Mouse (Mus musculus) embryonic fibroblast, embryonic 13.5 days (primary cell): ENCODE results near the gene Trappc2l. TPM values are rescaled to one million over a fixed set of nuclear protein-coding genes. Genes with fewer than 3 reads are reported as not detected.

Source experiments
- H3K27ac ChIP-seq: 2 replicates; pipeline ENCODE4 v1.5.1; 2012; ENCODE audit warnings: low read length, control low read depth, inconsistent platforms; ENCODE audit not compliant: insufficient read depth
- H3K4me1 ChIP-seq: 2 replicates; pipeline ENCODE4 v1.6.1; 2011; ENCODE audit warnings: low read length; ENCODE audit not compliant: control insufficient read depth, insufficient read depth
- H3K4me3 ChIP-seq: 2 replicates; pipeline ENCODE4 v1.5.1; 2011; ENCODE audit warnings: mild to moderate bottlenecking, control low read depth, low read length; ENCODE audit not compliant: insufficient read depth
- CTCF ChIP-seq: IDR thresholded peaks from 2 replicates; pipeline ENCODE4 v1.5.1; 2011; ENCODE audit warnings: mild to moderate bottlenecking, control low read depth, low read length, moderate library complexity, borderline replicate concordance; ENCODE audit not compliant: insufficient read depth
- POLR2A ChIP-seq: IDR thresholded peaks from 2 replicates; pipeline ENCODE4 v1.6.1; 2011; ENCODE audit warnings: low read depth, mild to moderate bottlenecking, control low read depth, low read length, moderate library complexity
- polyA plus RNA-seq: library from polyadenylated mRNA; stranded (reverse); fragments of >200 nt; gene quantifications from 2 replicates; pipeline ENCODE4 v1.2.4, GENCODE M21; 2011; ENCODE audit warnings: low read depth; ENCODE audit not compliant: missing spikeins, insufficient read length

The Trappc2l gene
- polyA plus RNA-seq, 1 experiment, result 44.2 TPM

GRCm38 (mm10) chr8:122646337-122646736 is 34.9 kb downstream of the Trappc2l start:
- H3K4me1 ChIP-seq, result no peaks in the 10 kb centered on the region
- no peak overlapping the region for H3K4me3 ChIP-seq

GRCm38 (mm10) chr8:122648192-122648970 is 36.9 kb downstream of the Trappc2l start:
- Histone ChIP-seq H3K4me1 (no peaks in the 10 kb centered on the region), H3K4me3 (no peak overlapping the region), H3K27ac (no peak overlapping the region)
- TF ChIP-seq CTCF, result no peak
- no peak for TF ChIP-seq POLR2A

More at GRCm38 (mm10) chr8:122646337-122646736, 34.9 kb downstream of the Trappc2l start:
- H3K27ac ChIP-seq, result no peak overlapping the region
- TF ChIP-seq POLR2A, result no peak
- TF ChIP-seq CTCF, result no peak

- Histone ChIP-seq H3K27ac (no peak overlapping the region), H3K4me1 (no peaks in the 10 kb centered on the region), H3K4me3 (no peak overlapping the region)
- no peak for TF ChIP-seq CTCF
Measured at GRCm38 (mm10) chr8:122651326-122651921, 40.0 kb downstream of the Trappc2l start.

GRCm38 (mm10) chr8:122652643-122653042 is 41.2 kb downstream of the Trappc2l start:
- Histone ChIP-seq H3K27ac (no peak overlapping the region), H3K4me3 (no peak overlapping the region), H3K4me1 (no peaks in the 10 kb centered on the region)
- TF ChIP-seq CTCF, result no peak
- no peak for TF ChIP-seq POLR2A

- TF ChIP-seq POLR2A, result no peak
- no peak for TF ChIP-seq CTCF
- H3K27ac ChIP-seq, result no peak overlapping the region
- H3K4me3 ChIP-seq, result no peak overlapping the region
- 0 out of 2 replicates have a peak, but pooled peaks cover 3% of the 10 kb centered on the region for H3K4me1 ChIP-seq
Measured at GRCm38 (mm10) chr8:122654768-122655167, 43.3 kb downstream of the Trappc2l start.

- Histone ChIP-seq H3K27ac (no peak overlapping the region), H3K4me3 (no peak overlapping the region), H3K4me1 (peaks cover 9% of the 10 kb centered on the region)
- no peak for TF ChIP-seq POLR2A
- TF ChIP-seq CTCF, result no peak
Measured at GRCm38 (mm10) chr8:122656056-122656999, 44.9 kb downstream of the Trappc2l start.

GRCm38 (mm10) chr8:122658149-122658806 is 46.8 kb downstream of the Trappc2l start:
- no peak overlapping the region for H3K27ac ChIP-seq
- H3K4me3 ChIP-seq, result no peak overlapping the region
- peaks cover 14% of the 10 kb centered on the region for H3K4me1 ChIP-seq
- no peak for TF ChIP-seq POLR2A

- Histone ChIP-seq H3K4me3 (no peak overlapping the region), H3K4me1 (peaks cover 14% of the 10 kb centered on the region), H3K27ac (no peak overlapping the region)
- TF ChIP-seq POLR2A, result no peak
- no peak for TF ChIP-seq CTCF
Measured at GRCm38 (mm10) chr8:122658807-122659160, 47.3 kb downstream of the Trappc2l start.

- Histone ChIP-seq H3K4me1 (peaks cover 14% of the 10 kb centered on the region), H3K27ac (no peak overlapping the region), H3K4me3 (no peak overlapping the region)
- TF ChIP-seq POLR2A, result no peak
- TF ChIP-seq CTCF, result no peak
Measured at GRCm38 (mm10) chr8:122660022-122660421, 48.6 kb downstream of the Trappc2l start.

GRCm38 (mm10) chr8:122661138-122661537 is 49.7 kb downstream of the Trappc2l start:
- TF ChIP-seq POLR2A, result no peak
- no peak for TF ChIP-seq CTCF
- Histone ChIP-seq H3K4me3 (no peak overlapping the region), H3K27ac (no peak overlapping the region), H3K4me1 (peaks cover 14% of the 10 kb centered on the region)
